Mouse (Mus musculus) CH12.LX (cell line): Measurements from ENCODE around the gene Etv2. TPM values are rescaled to one million over a fixed set of nuclear protein-coding genes. Genes with fewer than 3 reads are reported as not detected.

ENCODE experiments used
- DNase-seq: peaks from one replicate; pipeline ENCODE4 v3.0.0-alpha.2; 2013; ENCODE audit errors: extremely low read depth
- H3K27ac ChIP-seq: 2 replicates; pipeline ENCODE4 v1.5.1; 2012; ENCODE audit warnings: low read depth, mild to moderate bottlenecking, control low read depth, moderate library complexity; ENCODE audit not compliant: insufficient read depth
- H3K27me3 ChIP-seq: replicated peaks from 2 replicates; pipeline ENCODE3; 2012; ENCODE audit warnings: inconsistent platforms
- H3K36me3 ChIP-seq, 2 experiments: replicated peaks in 1 of 2; 2 replicates each; pipeline versions ENCODE3 to v1.6.1; 2012; ENCODE audit warnings: inconsistent platforms in 1 of 2, low read length in 1 of 2, mild to moderate bottlenecking in 1 of 2, mixed read lengths in 1 of 2, moderate library complexity in 1 of 2; ENCODE audit not compliant: control insufficient read depth in 1 of 2, insufficient read depth in 1 of 2
- H3K4me1 ChIP-seq, 2 experiments: 2 replicates each; pipeline ENCODE4 v1.6.1; 2012; ENCODE audit warnings: inconsistent platforms in 1 of 2, moderate library complexity in 1 of 2; ENCODE audit not compliant: insufficient read depth in 2 of 2, control insufficient read depth in 1 of 2
- H3K4me2 ChIP-seq: 2 replicates; pipeline ENCODE4 v1.6.1; 2012; ENCODE audit warnings: low read depth, mild to moderate bottlenecking, control low read depth; ENCODE audit not compliant: poor library complexity, insufficient read depth, severe bottlenecking
- H3K4me3 ChIP-seq, 3 experiments: fragments of 150-350 bp in 1 of 3; sonication (generic) in 1 of 3; replicated peaks in 1 of 3; 2 replicates each; pipeline versions ENCODE3 to v1.5.1; 2011 to 2012; ENCODE audit warnings: low read depth in 2 of 3, low read length in 2 of 3, mild to moderate bottlenecking in 2 of 3, moderate library complexity in 2 of 3, control low read depth in 1 of 3, improper control_type of control experiment in 1 of 3, inconsistent platforms in 1 of 3, mixed read lengths in 1 of 3; ENCODE audit not compliant: poor library complexity in 1 of 3
- H3K79me2 ChIP-seq: replicated peaks from 2 replicates; pipeline ENCODE4 v1.6.1; 2012; ENCODE audit warnings: mild to moderate bottlenecking, moderate library complexity; ENCODE audit not compliant: control insufficient read depth, poor library complexity, insufficient read depth, severe bottlenecking; ENCODE audit errors: extremely low read depth
- H3K9ac ChIP-seq: 2 replicates; pipeline ENCODE4 v1.6.1; 2012; ENCODE audit warnings: low read depth, mild to moderate bottlenecking, control low read depth, moderate library complexity; ENCODE audit not compliant: insufficient read depth
- H3K9me3 ChIP-seq: replicated peaks from 2 replicates; pipeline ENCODE3; 2012; ENCODE audit warnings: low read length, inconsistent platforms, mixed read lengths
- BHLHE40 ChIP-seq: IDR thresholded peaks from 2 replicates; pipeline ENCODE4 v1.6.1; 2011; ENCODE audit warnings: mild to moderate bottlenecking, low read depth, low read length, improper control_type of control experiment
- CHD1 ChIP-seq: IDR thresholded peaks from 2 replicates; pipeline ENCODE4 v1.6.1; 2012; ENCODE audit warnings: low read depth, low read length, improper control_type of control experiment, inconsistent platforms
- CTCF ChIP-seq, 2 experiments: IDR thresholded peaks in 1 of 2; conservative IDR thresholded peaks in 1 of 2; 2 replicates each; pipeline ENCODE4 v1.5.1; 2011 to 2012; ENCODE audit warnings: low read depth in 2 of 2, low read length in 2 of 2, improper control_type of control experiment in 1 of 2, inconsistent platforms in 1 of 2, mild to moderate bottlenecking in 1 of 2, moderate library complexity in 1 of 2
- E2F4 ChIP-seq: IDR thresholded peaks from 2 replicates; pipeline ENCODE4 v1.6.1; 2011; ENCODE audit warnings: low read depth, low read length, improper control_type of control experiment; ENCODE audit not compliant: insufficient replicate concordance
- EP300 ChIP-seq: IDR thresholded peaks from 2 replicates; pipeline ENCODE4 v1.6.1; 2011; ENCODE audit warnings: low read length, improper control_type of control experiment
- ETS1 ChIP-seq: conservative IDR thresholded peaks from 2 replicates; pipeline ENCODE4 v1.6.1; 2012; ENCODE audit warnings: low read depth, mild to moderate bottlenecking, inconsistent platforms, low read length, improper control_type of control experiment, moderate library complexity
- GABPA ChIP-seq: IDR thresholded peaks from 2 replicates; pipeline ENCODE4 v1.6.1; 2012; ENCODE audit warnings: low read depth, low read length, improper control_type of control experiment, inconsistent platforms; ENCODE audit not compliant: insufficient replicate concordance
- JUND ChIP-seq: conservative IDR thresholded peaks from 2 replicates; pipeline ENCODE4 v1.6.1; 2011; ENCODE audit warnings: low read depth, low read length, improper control_type of control experiment
- MAFK ChIP-seq: IDR thresholded peaks from 2 replicates; pipeline ENCODE4 v1.6.1; 2011; ENCODE audit warnings: low read length, improper control_type of control experiment; ENCODE audit not compliant: insufficient replicate concordance
- MAZ ChIP-seq: IDR thresholded peaks from 2 replicates; pipeline ENCODE4 v1.6.1; 2012; ENCODE audit warnings: low read depth, mild to moderate bottlenecking, inconsistent platforms, low read length, improper control_type of control experiment, moderate library complexity
- MEF2A ChIP-seq: IDR thresholded peaks from 2 replicates; pipeline ENCODE4 v1.6.1; 2014; ENCODE audit warnings: low read depth, mild to moderate bottlenecking, inconsistent platforms, low read length, improper control_type of control experiment, borderline replicate concordance
- MXI1 ChIP-seq: IDR thresholded peaks from 2 replicates; pipeline ENCODE4 v1.6.1; 2011; ENCODE audit warnings: mild to moderate bottlenecking, low read depth, low read length, improper control_type of control experiment
- MYC ChIP-seq: IDR thresholded peaks from 2 replicates; pipeline ENCODE4 v1.6.1; 2011; ENCODE audit warnings: low read depth, mild to moderate bottlenecking, improper control_type of control experiment, low read length
- PAX5 ChIP-seq: IDR thresholded peaks from 2 replicates; pipeline ENCODE4 v1.6.1; 2012; ENCODE audit warnings: low read length, inconsistent platforms, mixed read lengths
- POLR2A ChIP-seq: IDR thresholded peaks from 2 replicates; pipeline ENCODE4 v1.6.1; 2011; ENCODE audit warnings: low read depth, mild to moderate bottlenecking, improper control_type of control experiment, low read length
- POLR2AphosphoS2 ChIP-seq: IDR thresholded peaks from 2 replicates; pipeline ENCODE4 v1.6.1; 2011; ENCODE audit warnings: low read depth, low read length, improper control_type of control experiment
- RAD21 ChIP-seq: IDR thresholded peaks from 2 replicates; pipeline ENCODE4 v1.6.1; 2011; ENCODE audit warnings: low read depth, mild to moderate bottlenecking, low read length, improper control_type of control experiment, moderate library complexity
- RCOR1 ChIP-seq: conservative IDR thresholded peaks from 2 replicates; pipeline ENCODE4 v1.6.1; 2012; ENCODE audit warnings: low read depth, mild to moderate bottlenecking, inconsistent platforms, low read length, improper control_type of control experiment
- SMC3 ChIP-seq: IDR thresholded peaks from 2 replicates; pipeline ENCODE4 v1.6.1; 2011; ENCODE audit warnings: low read depth, low read length, improper control_type of control experiment
- TCF12 ChIP-seq: IDR thresholded peaks from 2 replicates; pipeline ENCODE4 v1.6.1; 2014; ENCODE audit warnings: low read depth, mild to moderate bottlenecking, inconsistent platforms, low read length, improper control_type of control experiment
- UBTF ChIP-seq: IDR thresholded peaks from 2 replicates; pipeline ENCODE4 v1.6.1; 2012; ENCODE audit warnings: low read depth, mild to moderate bottlenecking, inconsistent platforms, low read length, improper control_type of control experiment, moderate library complexity
- ZC3H11A ChIP-seq: IDR thresholded peaks from 2 replicates; pipeline ENCODE4 v1.6.1; 2012; ENCODE audit warnings: low read depth, mild to moderate bottlenecking, inconsistent platforms, low read length, improper control_type of control experiment
- ZMIZ1 ChIP-seq: IDR thresholded peaks from 2 replicates; pipeline ENCODE4 v1.6.1; 2012; ENCODE audit warnings: low read depth, mild to moderate bottlenecking, inconsistent platforms, low read length, improper control_type of control experiment
- dilution Hi-C: fragments of 300-500 bp; cut with MboI; formaldehyde crosslinking; loops from 2 replicates; pipeline ENCODE4 v1.14.3; 2020; ENCODE audit warnings: low sequenced_read_pairs; ENCODE audit not compliant: extremely low pct_unique_long_range_greater_than_20kb, extremely low pct_ligation_motif_present
- in situ Hi-C: fragments of 300-500 bp; cut with MboI; formaldehyde crosslinking; loops from 3 replicates; pipeline ENCODE4 v1.14.3; 2019; ENCODE audit warnings: low sequenced_read_pairs, low pct_ligation_motif_present, low pct_unique_long_range_greater_than_20kb, mixed read lengths
- polyA plus RNA-seq: library from polyadenylated mRNA; unstranded; fragments of >175 nt; gene quantifications from 2 replicates; pipeline ENCODE4 v1.2.1, GENCODE M21; 2012; ENCODE audit warnings: low read depth; ENCODE audit not compliant: insufficient read length
- total RNA-seq, 2 experiments: library from RNA; depleted of rRNA; stranded (reverse); fragments of 300-350 nt in 1 of 2; fragments of >200 nt in 1 of 2; gene quantifications; 2 replicates each; pipeline ENCODE4 v1.2.3; 2012 to 2014

Etv2 gene
- total and polyA plus RNA-seq, 3 experiments: not detected

DNA sequence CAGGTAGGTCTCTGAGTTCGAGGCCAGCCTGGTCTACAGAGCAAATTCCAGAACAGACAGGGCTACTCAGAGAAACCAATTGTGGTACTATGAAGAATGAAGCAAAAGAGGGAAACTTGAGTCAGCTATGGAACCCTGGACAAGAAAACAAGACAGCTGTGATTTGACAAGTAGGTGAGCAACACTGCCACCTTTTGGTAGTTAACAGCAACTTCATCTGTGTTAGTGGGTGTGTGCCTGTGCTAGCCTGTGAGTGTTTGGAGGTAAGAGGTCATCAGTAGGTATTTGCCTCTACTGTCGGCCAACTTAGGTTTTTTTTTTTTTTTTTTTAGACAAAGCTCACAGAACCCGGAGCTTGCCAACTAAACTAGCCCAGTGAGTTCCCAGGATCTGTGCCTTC lies 33.6 kb upstream of the Etv2 start:
- Histone ChIP-seq H3K4me1 (peaks cover 4 to 6% of the 10 kb centered on the region in 2 experiments; a peak in 3 of 4 replicates), H3K4me3 (no peak overlapping the region), H3K79me2 (no peaks in the 10 kb centered on the region; the same call in 1 of the 2 replicates), H3K9me3 (no peaks in the 10 kb centered on the region), H3K9ac (no peak overlapping the region), H3K4me2 (no peak overlapping the region), H3K36me3 (no peaks in the 10 kb centered on the region), H3K27ac (no peak overlapping the region), H3K27me3 (peaks cover 2% of the 10 kb centered on the region)
- TF ChIP-seq ETS1 (no peak), CTCF (conservative IDR thresholded peaks at IDR 0.05 in 1 of 2, IDR thresholded peaks at IDR 0.05 in 1 of 2; ENCODE audit: low read depth in 2 of 2, low read length in 2 of 2) (peak; percentile 54 to 78), SMC3 (peak; percentile 56), UBTF (no peak), RAD21 (peak; percentile 65), JUND (no peak), BHLHE40 (no peak), TCF12 (no peak)
- in situ Hi-C loops: no loop called here
- dilution Hi-C loops: no loop called here
- DNase-seq: peak; percentile 72

DNA sequence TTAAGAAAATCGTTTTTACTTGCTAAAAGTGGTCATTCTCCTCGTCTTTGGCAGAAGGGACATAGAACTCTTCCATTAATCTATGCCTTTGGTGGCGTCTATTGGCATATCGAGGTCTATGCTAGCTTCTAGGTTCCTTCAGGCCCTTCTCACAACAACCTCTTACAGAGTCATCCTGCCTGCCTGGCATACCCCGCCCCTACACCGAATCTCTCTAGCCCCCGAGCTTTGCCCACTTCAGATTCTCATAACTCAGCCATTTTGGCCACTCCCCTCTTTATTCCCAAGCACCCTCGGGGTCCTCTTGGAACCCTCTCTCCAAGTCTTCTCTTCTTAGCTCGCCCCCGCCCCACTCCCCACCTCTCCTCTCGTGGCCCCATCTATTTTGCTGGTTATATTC lies 29.7 kb upstream of the Etv2 start:
- peak overlapping the region; percentile 97 for H3K9ac ChIP-seq
- no peak for TF ChIP-seq MAFK
- TF ChIP-seq E2F4: no peak
- TF ChIP-seq CHD1: no peak
- no peak for TF ChIP-seq POLR2A
- TF ChIP-seq GABPA: no peak
- TF ChIP-seq POLR2AphosphoS2: no peak
- no peak for TF ChIP-seq MAZ
- TF ChIP-seq RCOR1: no peak
- no peak for TF ChIP-seq MYC
- TF ChIP-seq MXI1: no peak
- TF ChIP-seq MEF2A: no peak
- no peak for TF ChIP-seq EP300
- TF ChIP-seq ZC3H11A: no peak
- TF ChIP-seq UBTF: no peak
- TF ChIP-seq PAX5: no peak
- no peak for TF ChIP-seq ZMIZ1
- TF ChIP-seq JUND: no peak
- TF ChIP-seq, all 38 proteins: peak for 0
- in situ Hi-C loops (no loop called here), dilution Hi-C loops (no loop called here)
- Histone ChIP-seq H3K4me3 (peak overlapping the region; percentile 67 to 97 (median 89)), H3K36me3 (peaks cover 24 to 31% of the 10 kb centered on the region in 2 experiments), H3K4me2 (peak overlapping the region; percentile 100), H3K27me3 (peaks cover 2% of the 10 kb centered on the region), H3K79me2 (peaks cover 8% of the 10 kb centered on the region), H3K9me3 (no peaks in the 10 kb centered on the region), H3K27ac (no peak overlapping the region), H3K4me1 (peaks cover 4 to 15% of the 10 kb centered on the region in 2 experiments; a peak in 3 of 4 replicates)
- peak; percentile 18 for DNase-seq
